Mouse (Mus musculus): ENCODE data around the gene Dip2b. TPM values are rescaled to one million over a fixed set of nuclear protein-coding genes. Genes with fewer than 3 reads are reported as not detected.

Dip2b gene
- polyA plus RNA-seq, 1 experiment, result 2.6 TPM

DNA sequence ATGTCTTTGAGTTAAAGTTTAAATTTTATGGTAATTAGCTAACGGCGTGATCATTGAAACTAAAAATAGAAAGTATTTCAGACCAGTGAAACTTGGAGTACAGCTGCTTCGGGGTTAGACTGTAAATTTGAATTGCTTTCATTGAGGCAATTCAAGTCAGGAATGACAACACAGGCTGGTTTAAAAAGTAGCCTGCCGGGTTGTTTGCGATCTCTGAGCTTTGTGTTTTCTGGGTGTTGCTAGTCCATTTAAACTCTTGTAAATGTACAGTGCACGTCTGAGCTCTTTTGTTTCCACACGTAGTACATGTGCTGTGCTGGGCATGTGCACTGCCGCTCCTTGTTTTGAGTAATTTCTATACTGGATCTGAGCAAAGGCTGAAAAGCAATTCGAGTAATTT, 28.2 kb downstream of the Dip2b start:
- no peak for TF ChIP-seq GATA1 (IDR thresholded peaks at IDR 0.05; ENCODE audit: low read length)

DNA sequence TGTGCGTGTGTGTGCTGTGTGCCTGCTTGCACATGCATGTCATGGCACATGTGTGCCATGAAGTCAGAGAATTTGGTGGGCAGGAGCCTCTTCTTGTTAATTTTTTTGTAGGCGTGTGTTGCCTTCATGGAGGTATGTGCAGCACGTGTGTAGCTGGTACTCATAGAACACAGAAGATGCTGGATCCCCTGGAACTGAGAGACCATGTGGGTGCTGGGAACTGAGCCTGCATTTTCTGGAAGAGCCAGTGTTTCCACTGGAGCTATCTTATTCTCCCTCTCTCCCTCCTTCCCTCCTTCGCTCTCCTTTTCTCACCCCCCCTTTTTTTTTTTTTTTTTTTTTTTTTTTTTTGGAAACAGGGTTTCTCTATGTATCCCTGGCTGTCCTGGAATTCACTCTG, 30.6 kb downstream of the Dip2b start:
- no peak for TF ChIP-seq GATA1 (IDR thresholded peaks at IDR 0.05; ENCODE audit: low read length)

DNA sequence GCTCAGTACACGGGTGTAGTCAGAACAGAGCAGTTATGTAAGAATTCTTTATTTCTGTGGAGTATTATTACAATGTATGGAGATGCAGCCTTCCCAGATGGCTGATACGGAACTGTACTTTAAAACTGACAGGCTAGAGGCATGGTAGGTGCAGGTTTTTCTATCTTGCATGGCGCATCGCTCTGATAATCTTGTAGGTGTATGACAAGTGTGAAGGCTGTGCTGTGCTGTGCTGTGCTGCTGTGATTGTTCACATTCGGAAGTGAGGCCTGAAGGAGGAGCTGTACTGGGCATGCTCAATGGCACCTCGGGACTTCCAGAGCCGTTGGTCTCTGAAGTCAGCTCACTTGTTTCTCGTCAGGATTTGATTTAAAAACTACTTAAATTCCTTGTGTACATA, 31.6 kb downstream of the Dip2b start:
- TF ChIP-seq GATA1 (IDR thresholded peaks at IDR 0.05; ENCODE audit: low read length), result no peak

DNA sequence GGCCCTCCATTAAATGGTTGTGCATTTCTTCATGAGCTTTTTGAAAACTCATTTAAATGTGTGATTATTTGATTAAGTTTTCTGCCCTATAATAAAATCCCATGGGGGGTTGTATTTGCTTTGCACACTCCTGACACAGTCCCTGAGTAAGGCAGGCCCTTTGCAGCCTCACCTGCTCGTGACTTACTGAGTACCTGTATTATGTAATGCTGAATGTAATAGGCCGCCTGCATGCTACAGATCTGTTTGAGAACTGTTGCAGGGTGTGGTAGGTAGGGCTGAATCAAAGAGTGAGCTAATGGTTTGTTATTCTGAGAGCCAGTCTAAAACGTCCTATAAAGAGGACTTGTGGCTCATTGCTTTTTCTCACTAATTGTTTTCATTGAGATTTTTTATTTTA, 33.4 kb downstream of the Dip2b start:
- TF ChIP-seq GATA1 (IDR thresholded peaks at IDR 0.05; ENCODE audit: low read length), result no peak

DNA sequence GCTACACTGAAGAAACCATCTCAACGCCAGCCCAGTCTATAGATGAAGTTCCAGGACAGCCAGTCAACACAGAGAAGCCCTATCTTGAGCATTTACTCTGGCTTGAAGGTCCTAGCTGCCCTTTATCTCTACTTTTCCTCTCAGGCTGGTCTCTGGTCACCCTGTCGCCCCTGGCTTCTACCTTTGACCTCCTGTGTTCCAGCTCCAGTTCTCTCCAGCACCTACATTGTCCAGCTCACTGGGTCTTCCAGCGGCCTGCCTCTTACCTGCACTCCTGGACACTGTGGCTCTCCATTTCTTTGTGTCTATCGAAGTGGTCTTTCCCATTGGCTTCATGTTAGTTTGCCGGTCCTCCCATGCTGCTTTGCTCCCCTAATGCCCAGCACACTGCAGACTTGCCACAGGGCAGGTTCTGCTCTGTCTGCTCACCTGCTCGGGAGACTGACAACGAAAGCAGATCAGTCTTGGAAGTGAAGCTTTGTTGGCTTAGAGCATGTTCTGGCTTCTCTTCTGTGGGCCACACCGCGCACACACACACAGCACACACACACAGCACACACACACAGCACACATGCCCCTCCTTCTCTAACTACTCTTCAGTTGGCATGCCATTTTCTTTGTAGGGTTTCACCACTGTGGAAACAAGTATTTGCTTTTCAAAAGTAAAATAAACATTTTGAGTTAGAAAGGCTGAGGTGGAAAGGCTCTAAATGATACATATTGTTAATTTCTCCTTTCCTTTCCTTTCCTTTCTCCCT, 35.4 kb downstream of the Dip2b start:
- no peak for TF ChIP-seq GATA1 (IDR thresholded peaks at IDR 0.05; ENCODE audit: low read length)

DNA sequence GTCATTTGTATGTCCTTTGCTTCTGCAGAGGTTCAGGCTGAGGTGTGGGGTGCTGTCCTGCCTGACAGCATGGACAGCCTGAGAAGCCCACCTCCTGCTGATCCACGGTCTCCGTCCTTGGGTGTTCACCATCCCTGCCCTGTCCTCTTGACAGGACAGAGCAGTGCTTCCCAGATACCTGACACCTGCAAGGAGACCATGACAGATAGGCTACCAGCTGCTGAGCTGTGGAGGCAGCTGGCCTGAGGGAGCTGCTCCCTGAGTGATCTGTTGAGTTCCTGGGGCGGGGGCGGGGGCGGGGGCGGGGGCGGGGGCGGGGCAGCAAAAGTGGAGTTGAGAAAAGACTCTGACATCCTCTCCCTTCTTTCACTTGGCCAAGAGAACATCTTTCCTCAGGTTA, 36.3 kb downstream of the Dip2b start:
- no peak for TF ChIP-seq GATA1 (IDR thresholded peaks at IDR 0.05; ENCODE audit: low read length)

DNA sequence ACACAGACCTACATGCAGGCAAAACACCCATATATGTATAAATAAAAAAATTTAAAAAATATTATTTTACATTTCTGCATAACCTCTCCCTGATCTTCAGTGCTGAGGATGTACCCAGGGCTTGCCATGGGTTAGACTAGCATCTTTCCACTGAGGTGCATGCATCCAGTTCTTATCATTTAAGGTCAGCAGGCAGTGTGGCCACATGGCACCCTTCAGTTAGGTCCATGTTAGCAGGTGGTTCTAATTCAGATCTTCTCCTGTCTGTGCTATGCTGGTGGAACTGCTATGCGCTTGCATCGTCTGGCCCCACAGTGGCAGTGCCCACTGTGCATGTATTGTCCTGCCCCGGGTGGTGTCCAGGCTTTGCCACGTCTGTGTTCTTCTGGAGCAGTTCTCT, 37.9 kb downstream of the Dip2b start:
- TF ChIP-seq GATA1 (IDR thresholded peaks at IDR 0.05; ENCODE audit: low read length), result no peak

DNA sequence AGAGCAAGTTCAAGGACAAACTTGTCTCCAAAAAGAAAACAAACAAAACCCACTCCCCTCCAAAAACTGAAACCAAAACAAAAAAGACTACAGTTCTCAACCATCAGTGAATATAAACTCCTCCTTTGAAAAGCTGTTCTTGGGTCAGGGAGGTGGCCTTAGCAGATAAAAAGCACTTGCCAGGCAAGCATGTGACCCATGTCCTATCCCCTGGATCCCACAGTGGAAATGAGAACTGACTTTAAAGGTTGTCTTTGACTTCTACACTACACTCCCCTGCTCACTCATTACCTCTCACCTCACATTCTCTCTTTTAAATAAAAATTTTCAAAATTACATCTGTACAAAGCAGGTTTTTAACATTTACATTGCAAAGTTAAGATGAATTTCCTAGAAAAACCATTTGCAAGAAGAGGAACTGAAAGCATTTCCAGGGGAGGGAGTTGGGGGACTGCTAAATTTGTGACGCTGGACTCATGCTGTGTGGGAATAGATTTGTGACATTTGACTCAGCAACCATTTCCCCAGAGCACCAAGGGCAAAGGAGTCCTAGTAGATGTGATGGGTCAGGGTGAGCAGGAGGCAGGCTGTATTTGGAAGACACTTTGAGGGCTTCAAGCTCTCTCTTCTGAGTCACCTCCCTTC, 42.5 kb downstream of the Dip2b start:
- no peak for TF ChIP-seq GATA1 (IDR thresholded peaks at IDR 0.05; ENCODE audit: low read length)

DNA sequence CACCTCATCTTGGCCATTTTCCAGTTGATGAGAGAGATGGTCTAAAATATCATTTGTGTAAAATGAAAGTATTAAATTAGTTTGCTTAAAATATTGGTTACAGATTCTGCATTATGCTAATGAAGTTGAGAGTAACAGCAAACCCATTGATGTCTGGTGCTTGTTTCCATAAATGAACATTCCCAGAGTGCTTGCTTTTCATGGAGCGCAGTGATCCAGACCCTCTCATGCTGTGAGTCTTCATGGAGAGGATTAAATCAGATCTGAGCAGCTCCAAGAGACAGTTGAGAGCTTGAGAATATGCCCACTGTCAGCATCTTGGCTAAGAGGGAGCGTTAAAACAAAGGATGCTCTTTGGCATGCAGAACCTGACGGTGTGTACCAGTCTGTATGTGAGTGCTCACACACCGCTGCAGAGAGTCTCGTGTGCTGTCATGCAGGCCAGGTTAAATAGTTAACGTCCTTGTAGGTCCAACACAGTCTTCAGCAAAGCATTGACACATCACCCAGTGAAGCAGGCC, 43.1 kb downstream of the Dip2b start:
- no peak for TF ChIP-seq GATA1 (IDR thresholded peaks at IDR 0.05; ENCODE audit: low read length)

DNA sequence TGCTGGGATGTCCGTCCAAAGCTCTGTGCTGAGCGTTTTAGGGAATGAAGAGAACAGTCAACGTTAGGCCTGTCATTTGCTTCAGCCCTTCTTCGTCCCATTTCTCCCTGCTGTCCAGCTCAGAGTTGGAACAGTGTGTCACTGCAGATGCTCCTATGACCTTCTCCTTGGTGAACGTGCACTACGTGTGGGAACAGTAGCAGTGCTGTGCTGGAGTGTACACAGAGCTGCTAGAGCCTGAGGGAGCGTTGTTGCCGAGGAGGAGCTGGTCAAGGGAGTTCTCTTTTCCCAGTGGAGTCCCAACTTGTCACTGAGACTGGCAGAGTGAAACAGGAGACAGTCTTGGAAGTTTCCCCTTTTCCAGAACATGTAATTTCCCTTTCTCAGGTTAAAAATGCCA, 43.6 kb downstream of the Dip2b start:
- no peak for TF ChIP-seq GATA1 (IDR thresholded peaks at IDR 0.05; ENCODE audit: low read length)

DNA sequence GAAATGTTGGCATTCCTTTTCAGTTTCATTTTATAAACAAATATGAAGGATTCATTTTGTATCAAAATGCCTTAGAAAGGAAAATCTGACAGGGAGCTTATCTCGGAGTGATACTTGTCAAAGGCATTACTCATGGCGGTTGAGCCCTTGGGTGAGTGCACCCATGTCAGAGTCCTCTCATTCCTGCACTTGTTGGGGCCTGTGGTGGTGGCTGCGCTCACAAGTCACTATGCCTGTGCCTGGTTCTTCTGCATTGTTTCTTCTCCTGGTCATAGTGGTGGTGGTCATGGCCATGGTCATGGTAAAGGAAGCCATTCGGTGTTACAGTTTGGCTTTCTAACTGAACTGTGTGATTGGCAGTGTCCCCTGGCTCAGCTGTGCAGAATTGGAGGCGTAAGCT, 44.3 kb downstream of the Dip2b start:
- no peak for TF ChIP-seq GATA1 (IDR thresholded peaks at IDR 0.05; ENCODE audit: low read length)

DNA sequence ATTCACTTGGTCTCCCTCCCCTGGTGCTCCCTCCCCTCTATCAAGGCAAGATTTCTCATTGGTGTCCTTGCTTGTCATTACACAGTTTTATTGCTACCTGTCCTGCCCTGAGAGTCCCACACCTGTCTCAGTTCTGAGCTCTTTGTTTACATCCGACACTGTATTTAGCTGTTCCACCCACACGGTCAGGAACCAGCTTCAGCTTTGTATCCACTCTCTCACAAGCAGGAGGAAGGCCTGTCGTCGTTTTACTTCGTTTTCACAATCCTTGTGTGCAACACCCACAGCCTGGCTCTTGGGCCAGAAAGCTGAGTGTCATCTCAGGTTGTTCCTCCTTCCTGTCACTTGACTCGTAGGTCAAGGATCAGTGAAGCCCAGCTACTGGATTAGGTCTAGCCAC, 45.4 kb downstream of the Dip2b start:
- no peak for TF ChIP-seq GATA1 (IDR thresholded peaks at IDR 0.05; ENCODE audit: low read length)

DNA sequence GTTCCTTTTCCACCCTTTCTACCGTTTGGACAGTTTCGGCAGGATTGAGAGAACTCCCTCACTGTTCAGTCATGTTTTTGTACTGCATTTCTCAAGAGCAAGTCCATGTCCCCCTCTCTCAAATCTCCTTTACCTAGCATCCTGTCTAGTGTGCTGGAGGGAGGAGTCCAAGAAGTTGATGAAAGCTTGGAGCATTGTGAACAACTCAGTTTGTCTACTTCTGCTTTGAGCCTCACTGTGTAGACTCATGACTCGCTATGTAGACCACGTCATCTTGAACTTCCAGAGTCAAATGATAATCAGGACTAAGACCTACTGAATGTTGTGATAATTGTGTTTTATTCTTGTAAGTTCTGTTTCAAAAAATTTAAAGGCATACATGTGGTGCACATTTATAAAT, 46.4 kb downstream of the Dip2b start:
- TF ChIP-seq GATA1 (IDR thresholded peaks at IDR 0.05; ENCODE audit: low read length), result no peak

DNA sequence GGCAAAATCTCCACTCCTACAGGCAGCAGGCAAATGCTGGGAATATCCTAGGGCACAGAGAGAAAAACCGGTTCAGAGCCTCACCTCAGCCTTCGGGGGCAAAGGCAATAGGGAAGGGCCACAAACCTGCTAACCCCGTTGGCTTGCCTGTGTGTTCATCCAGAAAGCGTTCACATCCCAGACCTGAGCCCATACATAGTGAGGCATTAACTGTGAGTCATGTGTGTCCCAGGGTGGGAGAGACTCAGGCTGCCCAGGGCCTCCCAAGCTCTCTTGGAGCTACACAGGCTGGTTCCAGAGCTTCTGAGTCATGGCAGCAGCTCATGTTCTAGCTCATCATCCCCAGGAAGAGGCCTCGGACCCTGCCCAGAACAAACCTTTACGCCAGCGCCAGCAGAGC, 49.6 kb downstream of the Dip2b start:
- TF ChIP-seq GATA1 (IDR thresholded peaks at IDR 0.05; ENCODE audit: low read length), result no peak

DNA sequence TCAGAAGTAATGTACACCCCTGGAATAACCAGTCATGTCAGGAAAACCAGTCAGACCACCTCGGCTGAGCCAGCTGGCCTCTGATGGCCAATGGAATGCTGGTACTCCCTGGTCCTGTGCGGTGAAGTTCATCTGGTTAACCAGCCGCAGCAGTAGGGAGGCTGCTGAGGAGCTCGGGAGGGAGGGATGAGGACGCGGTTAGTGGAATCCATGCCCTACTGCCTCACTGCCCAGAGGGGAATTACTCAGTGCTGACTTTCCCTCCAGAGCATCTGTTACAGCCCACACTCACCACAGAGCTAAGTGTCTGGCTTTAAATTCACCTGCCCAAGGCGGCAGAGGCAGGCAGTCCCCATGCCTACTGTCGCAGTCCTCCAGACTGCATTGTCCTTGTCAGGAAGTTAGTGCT, 51.2 kb downstream of the Dip2b start:
- TF ChIP-seq GATA1 (IDR thresholded peaks at IDR 0.05; ENCODE audit: low read length), result no peak

DNA sequence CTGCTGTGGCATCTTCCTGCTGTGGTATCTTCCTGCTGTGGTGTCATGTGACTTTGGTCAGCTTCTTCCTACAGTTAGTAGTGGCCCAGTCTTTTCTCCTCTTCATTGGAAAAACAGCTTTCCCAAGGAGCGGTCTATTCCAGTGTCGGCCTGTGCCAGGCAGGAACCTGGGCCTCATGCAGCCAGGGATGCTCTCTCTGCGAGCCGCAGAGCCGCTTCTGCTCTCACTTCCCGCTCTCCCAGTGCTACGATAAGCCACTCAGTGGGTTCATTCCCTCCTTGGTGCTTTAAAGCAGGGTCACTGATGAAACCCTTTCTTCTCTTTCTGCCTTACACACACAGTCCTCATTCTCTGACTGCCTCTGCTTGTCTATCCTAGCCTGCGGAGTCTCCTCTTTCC, 53.4 kb downstream of the Dip2b start:
- TF ChIP-seq GATA1 (IDR thresholded peaks at IDR 0.05; ENCODE audit: low read length), result no peak

DNA sequence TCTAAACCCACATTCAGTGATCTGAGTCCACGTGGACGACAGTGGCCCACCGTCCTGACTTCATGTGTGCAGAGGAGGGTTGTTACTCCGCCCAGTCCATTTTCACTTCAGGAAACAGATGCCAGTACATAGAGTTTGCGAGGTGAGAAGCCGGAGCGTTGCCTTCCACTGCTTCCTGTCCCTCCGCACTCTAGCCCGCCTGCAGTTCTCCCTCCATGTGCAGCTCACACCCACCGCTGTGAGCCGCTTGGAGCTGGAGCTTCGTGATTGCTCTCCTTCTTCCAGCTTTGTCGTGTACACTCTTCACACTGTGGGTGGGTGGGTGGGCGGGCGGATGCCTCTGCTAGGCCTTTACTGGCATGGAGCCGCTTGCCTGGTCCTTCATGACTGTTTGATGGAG, 53.8 kb downstream of the Dip2b start:
- no peak for TF ChIP-seq GATA1 (IDR thresholded peaks at IDR 0.05; ENCODE audit: low read length)

All from G1E-ER4 (cell line).